Mouse (Mus musculus): ENCODE data around the gene Gucy2e. TPM values are rescaled to one million over a fixed set of nuclear protein-coding genes. Genes with fewer than 3 reads are reported as not detected.

Gene Gucy2e
- 0.26 and 0.40 TPM in 2 replicates for polyA plus RNA-seq (2012; rRNA removed)

DNA sequence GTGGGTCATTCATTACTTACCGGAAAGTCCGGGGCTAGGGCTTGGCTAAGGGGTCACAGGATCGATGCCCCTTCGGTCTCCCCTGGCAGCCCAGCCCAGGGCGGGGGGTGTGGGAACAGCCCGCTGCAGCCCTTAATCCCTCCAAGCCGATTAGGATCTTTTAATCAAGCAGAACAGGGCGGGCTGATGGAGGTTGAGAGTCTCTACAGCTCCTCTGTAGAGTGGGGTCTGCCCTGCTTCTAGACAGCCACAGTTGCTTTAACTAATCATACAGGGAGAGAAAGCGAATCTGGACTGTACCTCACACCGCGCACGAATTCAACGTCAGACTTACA lies at the start of gene Gucy2e:
Gene Gucy2e (minus strand): TSS at position 111 of the 335 bp plus-strand sequence.
- no peak for TF ChIP-seq POLR2A (IDR thresholded peaks at IDR 0.05; ENCODE audit: control insufficient read depth, extremely low read depth, insufficient read depth, low read length, poor library complexity)
- TF ChIP-seq CTCF (IDR thresholded peaks at IDR 0.05; ENCODE audit: borderline replicate concordance, control insufficient read depth, extremely low read depth, insufficient read depth, low read length, poor library complexity): no peak
- WGBS: 51% methylated on average over 13 of the region's 13 CpGs
- H3K4me1 ChIP-seq (replicated peaks; ENCODE audit: control insufficient read depth, insufficient read depth, low read length): peaks cover 25% of the 10 kb centered on the region
- H3K27me3 ChIP-seq (ENCODE audit: control insufficient read depth, insufficient read depth, low read length): peaks cover 7% of the 10 kb centered on the region
- no peaks in the 10 kb centered on the region for H3K36me3 ChIP-seq (ENCODE audit: control insufficient read depth, insufficient read depth, low read length)
- H3K4me3 ChIP-seq (ENCODE audit: control insufficient read depth, insufficient read depth, low read length): peak within 1 kb of the TSS; percentile 18; the same call in 1 of the 2 replicates
- DNase-seq: no peak
- H3K27ac ChIP-seq (ENCODE audit: control insufficient read depth, insufficient read depth, low read length): no peak within 1 kb of the TSS

DNA sequence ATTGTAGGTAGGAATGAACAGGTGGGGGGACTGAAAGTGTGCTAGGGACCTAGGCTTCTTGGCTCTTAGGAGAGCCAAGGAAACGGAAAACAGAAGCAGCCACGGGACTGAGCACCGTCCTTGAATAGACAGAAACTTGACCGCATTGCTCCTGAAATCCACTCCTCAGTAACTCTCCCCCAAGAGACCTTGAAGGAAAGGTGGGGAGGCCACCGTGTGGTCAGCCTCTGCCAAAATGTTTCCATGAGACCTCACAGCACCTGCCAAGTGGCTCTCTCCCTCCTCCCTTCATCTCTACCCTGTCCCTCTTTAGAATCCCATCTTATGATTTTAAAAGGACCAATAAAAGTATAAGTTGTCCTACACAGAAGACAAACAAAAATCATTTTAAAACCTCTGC lies 40.4 kb upstream of the Gucy2e start:
- no peaks in the 10 kb centered on the region for H3K27me3 ChIP-seq (ENCODE audit: control insufficient read depth, insufficient read depth, low read length)
- TF ChIP-seq CTCF (IDR thresholded peaks at IDR 0.05; ENCODE audit: borderline replicate concordance, control insufficient read depth, extremely low read depth, insufficient read depth, low read length, poor library complexity) (no peak), POLR2A (IDR thresholded peaks at IDR 0.05; ENCODE audit: control insufficient read depth, extremely low read depth, insufficient read depth, low read length, poor library complexity) (no peak)
- 76% methylated on average over 5 of the region's 5 CpGs for WGBS
- no peak overlapping the region for H3K4me3 ChIP-seq (ENCODE audit: control insufficient read depth, insufficient read depth, low read length)
- H3K36me3 ChIP-seq (ENCODE audit: control insufficient read depth, insufficient read depth, low read length): no peaks in the 10 kb centered on the region
- no peak overlapping the region for H3K27ac ChIP-seq (ENCODE audit: control insufficient read depth, insufficient read depth, low read length)
- no peak for DNase-seq
- peaks cover 9% of the 10 kb centered on the region for H3K4me1 ChIP-seq (replicated peaks; ENCODE audit: control insufficient read depth, insufficient read depth, low read length)

DNA sequence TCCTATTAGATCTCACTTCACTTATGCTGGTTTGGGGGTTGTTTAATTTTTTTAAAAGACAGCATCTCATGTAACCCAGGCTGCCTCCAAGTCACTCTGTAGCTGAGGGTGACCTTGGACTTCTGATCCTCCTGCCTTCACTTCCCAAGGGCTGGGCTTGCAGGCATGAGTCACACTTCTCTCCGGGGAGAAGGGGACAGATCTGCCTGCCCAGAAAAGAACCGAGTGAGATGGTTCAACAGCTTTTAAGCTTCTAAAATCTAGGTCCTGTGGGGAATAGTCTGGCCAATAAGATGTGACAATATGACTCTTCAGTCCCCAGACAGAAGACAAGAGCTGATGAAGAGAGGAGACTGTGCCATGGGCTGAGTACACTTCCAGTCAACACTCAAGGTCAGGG lies 39.2 kb upstream of the Gucy2e start:
- TF ChIP-seq CTCF (IDR thresholded peaks at IDR 0.05; ENCODE audit: borderline replicate concordance, control insufficient read depth, extremely low read depth, insufficient read depth, low read length, poor library complexity): no peak
- TF ChIP-seq POLR2A (IDR thresholded peaks at IDR 0.05; ENCODE audit: control insufficient read depth, extremely low read depth, insufficient read depth, low read length, poor library complexity): no peak
- no peaks in the 10 kb centered on the region for H3K36me3 ChIP-seq (ENCODE audit: control insufficient read depth, insufficient read depth, low read length)
- no peak overlapping the region for H3K4me3 ChIP-seq (ENCODE audit: control insufficient read depth, insufficient read depth, low read length)
- H3K27me3 ChIP-seq (ENCODE audit: control insufficient read depth, insufficient read depth, low read length): no peaks in the 10 kb centered on the region
- no peak for DNase-seq
- peak overlapping the region; percentile 12; the same call in 1 of the 2 replicates for H3K27ac ChIP-seq (ENCODE audit: control insufficient read depth, insufficient read depth, low read length)
- 16% methylated on average over 2 of the region's 2 CpGs for WGBS
- peaks cover 9% of the 10 kb centered on the region for H3K4me1 ChIP-seq (replicated peaks; ENCODE audit: control insufficient read depth, insufficient read depth, low read length)

DNA sequence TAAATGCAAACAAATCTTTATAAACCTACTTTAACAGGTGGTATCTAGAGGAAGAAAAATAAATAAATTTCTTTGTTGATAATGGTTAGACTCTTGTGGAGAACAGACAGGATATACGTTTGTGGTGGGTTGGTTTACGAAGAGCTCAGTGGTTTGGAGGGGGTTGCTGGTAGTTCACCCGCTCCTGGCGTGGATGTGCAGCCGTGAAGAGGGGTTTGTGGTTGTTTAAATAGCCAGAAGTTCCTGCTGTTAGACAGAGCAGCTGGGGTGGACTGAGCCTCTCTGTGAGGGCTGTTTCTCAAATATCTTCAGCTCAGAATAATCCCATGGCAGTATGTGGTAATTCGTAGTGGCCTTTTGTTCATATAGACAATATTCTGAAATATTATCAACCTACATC lies 38.8 kb upstream of the Gucy2e start:
- Histone ChIP-seq H3K4me1 (replicated peaks; ENCODE audit: control insufficient read depth, insufficient read depth, low read length) (peaks cover 9% of the 10 kb centered on the region), H3K36me3 (ENCODE audit: control insufficient read depth, insufficient read depth, low read length) (no peaks in the 10 kb centered on the region), H3K27ac (ENCODE audit: control insufficient read depth, insufficient read depth, low read length) (peak overlapping the region; percentile 12; the same call in 1 of the 2 replicates), H3K4me3 (ENCODE audit: control insufficient read depth, insufficient read depth, low read length) (no peak overlapping the region), H3K27me3 (ENCODE audit: control insufficient read depth, insufficient read depth, low read length) (no peaks in the 10 kb centered on the region)
- no peak for TF ChIP-seq CTCF (IDR thresholded peaks at IDR 0.05; ENCODE audit: borderline replicate concordance, control insufficient read depth, extremely low read depth, insufficient read depth, low read length, poor library complexity)
- TF ChIP-seq POLR2A (IDR thresholded peaks at IDR 0.05; ENCODE audit: control insufficient read depth, extremely low read depth, insufficient read depth, low read length, poor library complexity): no peak
- WGBS: 8% methylated on average over 6 of the region's 6 CpGs
- peak; percentile 14 for DNase-seq

DNA sequence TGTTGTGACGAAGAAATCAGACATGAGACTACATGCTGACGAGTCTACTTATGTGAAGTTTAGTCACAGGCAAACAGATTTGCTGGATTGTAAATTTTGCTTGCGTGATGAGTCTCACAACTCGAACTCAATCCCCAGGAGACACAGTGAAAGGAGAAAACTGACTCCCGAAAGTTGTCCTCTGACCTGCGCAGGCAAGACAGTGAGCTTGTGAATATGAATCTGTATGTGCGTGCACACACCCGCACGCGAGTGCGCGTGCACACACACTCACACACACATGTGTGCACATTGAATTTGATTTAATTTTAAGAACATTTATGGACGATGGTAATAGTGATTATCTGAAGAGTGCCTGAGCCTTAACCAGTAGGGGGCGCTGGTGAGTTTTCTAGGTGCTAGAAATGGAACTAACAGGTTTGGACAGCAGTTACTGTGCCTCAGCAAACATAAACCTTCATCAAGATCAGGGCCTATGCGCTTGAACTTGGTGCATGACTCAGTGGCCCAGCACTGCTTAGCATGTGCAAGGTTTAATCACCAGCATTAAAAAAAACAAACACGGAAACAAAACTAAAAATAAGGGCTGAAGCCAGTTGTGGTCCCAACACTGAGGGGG lies 35.4 kb upstream of the Gucy2e start:
- no peaks in the 10 kb centered on the region for H3K27me3 ChIP-seq (ENCODE audit: control insufficient read depth, insufficient read depth, low read length)
- H3K4me1 ChIP-seq (replicated peaks; ENCODE audit: control insufficient read depth, insufficient read depth, low read length): peaks cover 9% of the 10 kb centered on the region
- peak; percentile 83 for DNase-seq
- H3K36me3 ChIP-seq (ENCODE audit: control insufficient read depth, insufficient read depth, low read length): no peaks in the 10 kb centered on the region
- H3K4me3 ChIP-seq (ENCODE audit: control insufficient read depth, insufficient read depth, low read length): no peak overlapping the region
- 41% methylated on average over 16 of the region's 16 CpGs for WGBS
- no peak overlapping the region for H3K27ac ChIP-seq (ENCODE audit: control insufficient read depth, insufficient read depth, low read length)
- no peak for TF ChIP-seq POLR2A (IDR thresholded peaks at IDR 0.05; ENCODE audit: control insufficient read depth, extremely low read depth, insufficient read depth, low read length, poor library complexity)
- peak; percentile 69; the same call in 1 of the 2 replicates for TF ChIP-seq CTCF (IDR thresholded peaks at IDR 0.05; ENCODE audit: borderline replicate concordance, control insufficient read depth, extremely low read depth, insufficient read depth, low read length, poor library complexity)

DNA sequence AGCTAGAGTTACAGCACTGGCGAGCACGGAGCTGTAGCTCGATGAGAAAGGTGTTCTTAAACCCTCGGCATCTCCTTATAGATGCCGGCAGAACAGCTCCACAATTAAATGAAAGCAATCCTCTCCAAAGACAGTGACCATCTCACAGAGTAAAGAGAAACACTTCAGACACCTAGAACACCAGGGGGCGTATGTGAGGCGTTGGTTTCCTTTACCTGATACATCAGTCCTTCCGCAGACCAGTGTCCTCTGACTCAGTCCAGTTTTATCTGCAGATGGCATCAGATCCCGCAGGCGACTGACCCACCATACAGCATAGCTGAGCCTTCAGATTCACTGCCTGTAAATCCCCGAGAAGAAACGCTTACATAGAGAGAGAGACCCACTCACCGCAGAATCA lies 32.7 kb upstream of the Gucy2e start:
- WGBS: 18% methylated on average over 13 of the region's 13 CpGs
- Histone ChIP-seq H3K27ac (ENCODE audit: control insufficient read depth, insufficient read depth, low read length) (no peak overlapping the region), H3K4me3 (ENCODE audit: control insufficient read depth, insufficient read depth, low read length) (no peak overlapping the region), H3K27me3 (ENCODE audit: control insufficient read depth, insufficient read depth, low read length) (no peaks in the 10 kb centered on the region), H3K36me3 (ENCODE audit: control insufficient read depth, insufficient read depth, low read length) (no peaks in the 10 kb centered on the region), H3K4me1 (replicated peaks; ENCODE audit: control insufficient read depth, insufficient read depth, low read length) (peaks cover 2% of the 10 kb centered on the region)
- peak; percentile 78 for DNase-seq
- TF ChIP-seq CTCF (IDR thresholded peaks at IDR 0.05; ENCODE audit: borderline replicate concordance, control insufficient read depth, extremely low read depth, insufficient read depth, low read length, poor library complexity) (no peak), POLR2A (IDR thresholded peaks at IDR 0.05; ENCODE audit: control insufficient read depth, extremely low read depth, insufficient read depth, low read length, poor library complexity) (no peak)

DNA sequence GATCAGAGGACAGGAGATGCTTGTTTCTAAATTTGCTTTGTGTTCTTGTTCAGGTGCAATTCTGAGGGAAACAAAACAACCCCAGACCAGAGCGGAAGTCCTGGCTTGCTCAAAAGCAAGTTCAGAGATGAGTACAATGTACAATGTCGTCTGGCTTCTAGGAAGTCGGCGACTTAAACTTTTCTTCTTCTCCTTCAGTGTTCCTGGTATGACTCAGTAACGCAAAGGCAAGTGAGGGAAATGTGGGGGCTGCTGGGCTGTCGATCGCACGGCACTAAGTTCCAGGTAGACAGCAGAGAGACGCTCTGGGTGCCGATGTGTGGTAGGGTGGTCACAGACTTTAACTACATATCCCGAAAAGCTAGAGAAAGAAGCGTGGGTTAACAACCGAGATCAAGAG lies 31.3 kb upstream of the Gucy2e start:
- no peak overlapping the region for H3K27ac ChIP-seq (ENCODE audit: control insufficient read depth, insufficient read depth, low read length)
- no peak overlapping the region for H3K4me3 ChIP-seq (ENCODE audit: control insufficient read depth, insufficient read depth, low read length)
- H3K36me3 ChIP-seq (ENCODE audit: control insufficient read depth, insufficient read depth, low read length): no peaks in the 10 kb centered on the region
- TF ChIP-seq POLR2A (IDR thresholded peaks at IDR 0.05; ENCODE audit: control insufficient read depth, extremely low read depth, insufficient read depth, low read length, poor library complexity): no peak
- TF ChIP-seq CTCF (IDR thresholded peaks at IDR 0.05; ENCODE audit: borderline replicate concordance, control insufficient read depth, extremely low read depth, insufficient read depth, low read length, poor library complexity): no peak
- H3K4me1 ChIP-seq (replicated peaks; ENCODE audit: control insufficient read depth, insufficient read depth, low read length): peaks cover 2% of the 10 kb centered on the region
- H3K27me3 ChIP-seq (ENCODE audit: control insufficient read depth, insufficient read depth, low read length): no peaks in the 10 kb centered on the region
- no peak for DNase-seq
- 82% methylated on average over 13 of the region's 13 CpGs for WGBS

Measured in thymus, adult 2 months (tissue).